16 mouse cellular contexts compared by ENCODE assay signal in the genomic region with DNA sequence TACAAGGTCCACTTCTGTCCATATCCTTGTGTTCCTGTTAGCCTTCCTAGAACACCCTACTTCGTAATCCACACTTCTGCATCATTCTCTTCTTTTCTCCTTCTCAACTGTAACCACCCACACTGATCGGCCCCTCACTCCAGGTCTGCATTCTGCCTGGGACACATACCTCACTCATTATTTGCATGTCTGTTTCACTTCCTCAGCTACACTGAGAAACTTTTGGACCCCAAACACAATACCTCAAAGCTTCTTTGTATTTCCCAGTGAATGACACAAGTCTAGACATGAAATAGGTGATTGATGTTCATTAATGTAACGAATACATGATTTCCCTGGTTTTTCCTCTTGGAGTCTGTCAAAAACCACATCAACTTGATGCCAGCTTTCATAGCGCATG.
"Had no signal": no experiment of that assay in that cellular context is flagged by ENCODE, and none has a peak within 500 bp of the region (broad histone marks: within the 10 kb centered on the region; RNA-seq: fewer than 3 reads in every experiment).

No protein-coding gene starts in this region.

- H3K4me2 ChIP-seq: lung, embryonic 15.5 days; midbrain, embryonic 11.5 days; midbrain, embryonic 13.5 days; midbrain, embryonic 15.5 days; neural tube, embryonic 12.5 days had no signal

- H3K36me3 ChIP-seq: lung, embryonic 15.5 days; midbrain, embryonic 13.5 days; midbrain, embryonic 15.5 days; neural tube, embryonic 12.5 days had no signal

- H3K4me1 ChIP-seq: lung, embryonic 15.5 days; megakaryocyte, embryonic 14.5 days; neural tube, embryonic 12.5 days had no signal

- H3K27me3 ChIP-seq: lung, embryonic 15.5 days; megakaryocyte, embryonic 14.5 days; midbrain, embryonic 13.5 days; midbrain, embryonic 15.5 days; neural tube, embryonic 12.5 days had no signal

- ATAC-seq: liver, postnatal 0 days; lung, postnatal 0 days; midbrain, embryonic 13.5 days; midbrain, embryonic 15.5 days had no signal

- H3K4me3 ChIP-seq: lung, embryonic 15.5 days; megakaryocyte, embryonic 14.5 days; midbrain, embryonic 13.5 days; midbrain, embryonic 15.5 days; neural tube, embryonic 12.5 days had no signal

- H3K9ac ChIP-seq: liver, postnatal 0 days; lung, embryonic 15.5 days; midbrain, embryonic 13.5 days; midbrain, embryonic 15.5 days; neural tube, embryonic 12.5 days had no signal

- H3K27ac ChIP-seq: lung, embryonic 15.5 days; macrophage; midbrain, embryonic 13.5 days; midbrain, embryonic 15.5 days; neural tube, embryonic 12.5 days had no signal

- H3K9me3 ChIP-seq: lung, embryonic 15.5 days; midbrain, embryonic 13.5 days; midbrain, embryonic 15.5 days; neural tube, embryonic 12.5 days had no signal

- DNase-seq: liver, postnatal 0 days; lung, adult 2 months; lung, postnatal 14 days; lung, postnatal 36 days; right cerebral cortex, postnatal 14 days; thymus, adult 18-20 months; thymus, postnatal 14 days; thymus, postnatal 36 days had no signal
